Mouse (Mus musculus) stomach, postnatal 0 days (tissue): ENCODE data around the gene Psmb8.

ENCODE experiments used
- CTCF ChIP-seq: IDR thresholded peaks from 2 replicates; pipeline ENCODE4 v1.5.1; 2016; ENCODE audit warnings: antibody characterized with exemption, low read depth, mild to moderate bottlenecking, moderate library complexity
- EP300 ChIP-seq: optimal IDR thresholded peaks from 2 replicates; pipeline ENCODE3; 2016; ENCODE audit warnings: antibody characterized with exemption

DNA sequence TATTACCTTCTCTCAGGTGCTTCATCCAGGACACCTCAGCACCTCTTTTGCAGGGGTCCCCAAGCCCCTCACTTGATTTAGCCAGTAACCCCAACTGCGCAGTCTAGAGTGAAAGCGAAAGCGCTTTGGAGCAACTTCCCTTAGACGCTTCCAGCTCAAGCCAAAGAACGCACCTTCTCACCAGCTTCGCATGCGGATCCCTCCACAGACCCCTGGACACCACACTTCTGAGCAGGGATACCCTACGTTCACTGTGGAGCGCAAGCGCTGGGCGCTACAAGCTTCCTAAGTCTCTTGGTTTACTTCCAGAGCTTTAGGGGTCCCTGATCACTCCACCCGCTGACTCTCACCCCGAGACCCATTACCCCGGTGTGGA, 10.6 kb upstream of the Psmb8 start:
- TF ChIP-seq CTCF: no peak
- TF ChIP-seq EP300: no peak
